In the genomic region with DNA sequence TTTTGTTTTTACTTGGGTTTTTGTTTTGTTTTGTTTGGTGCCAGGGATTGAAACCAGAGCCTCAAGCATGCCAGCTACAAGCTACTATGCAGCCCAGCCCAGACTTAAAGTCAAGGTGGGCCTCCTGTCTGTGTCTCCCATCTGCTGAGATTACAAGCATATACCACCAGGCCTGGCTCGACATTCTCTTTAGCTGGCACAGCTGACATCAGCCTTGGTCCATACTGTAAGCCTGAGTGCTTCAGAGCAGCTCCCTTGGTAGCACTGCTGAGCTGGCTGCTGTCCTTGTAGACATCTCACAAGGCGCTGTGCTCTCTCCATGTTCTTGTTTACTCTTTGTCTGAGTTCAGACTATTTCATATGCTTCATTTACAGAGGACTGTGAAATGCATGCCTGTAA, we compare ENCODE assay signal across 25 mouse cellular contexts.
DNase-seq lines count a peak whose midpoint lies in the region; ATAC-seq and TF ChIP-seq lines count a peak whose summit lies in the region.
"Had no signal": no experiment of that assay in that cellular context is flagged by ENCODE, and none has a peak within 500 bp of the region (broad histone marks: within the 10 kb centered on the region; RNA-seq: fewer than 3 reads in every experiment).

No protein-coding gene starts in this region.

- DNase-seq in cerebellum, adult 18-20 months: peak; percentile 8 to 12
- DNase-seq in heart, adult 11 months: peak; percentile 65
- DNase-seq in heart, adult 9 months (ENCODE audit: low spot score in 2 of 2): no peak
- DNase-seq in midbrain, postnatal 0 days (ENCODE audit: low spot score): peak; percentile 43
- no peak for DNase-seq in midbrain, embryonic 10.5 days (ENCODE audit: low spot score)
- DNase-seq in ovary, postnatal 36 days (ENCODE audit: low spot score): no peak
- no peak for DNase-seq in kidney, adult 9 months
- DNase-seq: adrenal gland, postnatal 10 days; gastrocnemius, postnatal 14 days; heart, adult 18-20 months; heart, postnatal 14 days; kidney, adult 11 months; kidney, postnatal 4 days; lung, embryonic 14.5 days; lung, postnatal 36 days; midbrain, embryonic 14.5 days; right cerebral cortex, postnatal 14 days had no signal

- ATAC-seq in cerebellum, adult (ENCODE audit: insufficient number of reproducible peaks, low FRiP score, low TSS enrichment): no peak
- no peak for ATAC-seq in midbrain, postnatal 0 days (ENCODE audit: low FRiP score)
- ATAC-seq: forebrain, embryonic 16.5 days had no signal

- no peaks in the 10 kb centered on the region for H3K27me3 ChIP-seq in midbrain, postnatal 0 days (ENCODE audit: insufficient read depth, low read length)
- no peaks in the 10 kb centered on the region for H3K27me3 ChIP-seq in midbrain, embryonic 10.5 days (ENCODE audit: low read depth, poor library complexity, severe bottlenecking)
- H3K27me3 ChIP-seq: embryonic facial prominence, embryonic 12.5 days; heart, embryonic 13.5 days; limb, embryonic 15.5 days; megakaryocyte, embryonic 14.5 days had no signal

- H3K9ac ChIP-seq in midbrain, postnatal 0 days (replicated peaks; ENCODE audit: low read length, poor library complexity, severe bottlenecking): no peak overlapping the region
- H3K9ac ChIP-seq: embryonic facial prominence, embryonic 12.5 days; heart, embryonic 13.5 days; limb, embryonic 15.5 days; liver, embryonic 14.5 days; lung, embryonic 14.5 days had no signal

- H3K27ac ChIP-seq in midbrain, postnatal 0 days (ENCODE audit: low read depth, low read length): no peak overlapping the region
- no peak overlapping the region for H3K27ac ChIP-seq in midbrain, embryonic 10.5 days (replicated peaks)
- H3K27ac ChIP-seq: embryonic facial prominence, embryonic 12.5 days; heart, embryonic 13.5 days; limb, embryonic 15.5 days; liver, embryonic 14.5 days; stomach, postnatal 0 days had no signal

- no peaks in the 10 kb centered on the region for H3K4me1 ChIP-seq in midbrain, postnatal 0 days (ENCODE audit: insufficient read depth, low read length)
- peaks cover 10% of the 10 kb centered on the region for H3K4me1 ChIP-seq in midbrain, embryonic 10.5 days
- H3K4me1 ChIP-seq: limb, embryonic 15.5 days had no signal

- no peak overlapping the region for H3K4me3 ChIP-seq in midbrain, postnatal 0 days (ENCODE audit: low read depth, low read length)
- H3K4me3 ChIP-seq in midbrain, embryonic 10.5 days: no peak overlapping the region
- H3K4me3 ChIP-seq: embryonic facial prominence, embryonic 12.5 days; heart, embryonic 13.5 days; limb, embryonic 15.5 days; megakaryocyte, embryonic 14.5 days had no signal

- H3K4me2 ChIP-seq in midbrain, postnatal 0 days (ENCODE audit: low read depth, low read length, poor library complexity, severe bottlenecking): no peak overlapping the region
- H3K4me2 ChIP-seq: embryonic facial prominence, embryonic 12.5 days; heart, embryonic 13.5 days; limb, embryonic 15.5 days; lung, embryonic 14.5 days had no signal

- no peaks in the 10 kb centered on the region for H3K36me3 ChIP-seq in midbrain, postnatal 0 days (ENCODE audit: insufficient read depth, low read length)
- no peaks in the 10 kb centered on the region for H3K36me3 ChIP-seq in midbrain, embryonic 10.5 days
- H3K36me3 ChIP-seq: embryonic facial prominence, embryonic 12.5 days; heart, embryonic 13.5 days; limb, embryonic 15.5 days had no signal

- TF ChIP-seq CTCF in midbrain, postnatal 0 days (IDR thresholded peaks at IDR 0.05): no peak

- H3K9me3 ChIP-seq in midbrain, postnatal 0 days (ENCODE audit: low read length): no peaks in the 10 kb centered on the region
- no peaks in the 10 kb centered on the region for H3K9me3 ChIP-seq in midbrain, embryonic 10.5 days (replicated peaks)
- H3K9me3 ChIP-seq: embryonic facial prominence, embryonic 12.5 days; heart, embryonic 13.5 days; limb, embryonic 15.5 days had no signal

- 61% methylated on average over 2 of the region's 2 CpGs for WGBS in midbrain, postnatal 0 days
- 74% methylated on average over 2 of the region's 2 CpGs for WGBS in midbrain, embryonic 10.5 days

Comparison
In these comparisons a context has a peak if more than half of its experiments do, and no peak if none do; other contexts are left out.
1. DNase-seq: peak in cerebellum, adult 18-20 months (2 of 2), heart, adult 11 months (single experiment) and midbrain, postnatal 0 days (single experiment); none in heart, adult 9 months (0 of 2), midbrain, embryonic 10.5 days (single experiment), ovary, postnatal 36 days (single experiment) and kidney, adult 9 months (single experiment).